Mouse (Mus musculus) neural tube, embryonic 12.5 days (tissue): ENCODE results near the gene Map3k5. TPM values are rescaled to one million over a fixed set of nuclear protein-coding genes. Genes with fewer than 3 reads are reported as not detected.

Source experiments
- ATAC-seq: fragments of 200-750 bp; cut with Nextera tagmentation; 2 replicates; pipeline ENCODE4 v1.8.0; 2017; ENCODE audit warnings: low read depth, mild to moderate bottlenecking, moderate TSS enrichment, moderate library complexity; ENCODE audit not compliant: low FRiP score
- H3K27ac ChIP-seq: fragments of 300-500 bp; sonication (generic); 2 replicates; pipeline ENCODE4 v1.5.1; 2016
- H3K27me3 ChIP-seq: fragments of 300-500 bp; sonication (generic); replicated peaks from 2 replicates; pipeline ENCODE4 v1.6.1; 2016; ENCODE audit warnings: mild to moderate bottlenecking
- H3K36me3 ChIP-seq: fragments of 300-500 bp; sonication (generic); 2 replicates; pipeline ENCODE4 v1.6.1; 2016; ENCODE audit warnings: mild to moderate bottlenecking
- H3K4me1 ChIP-seq: fragments of 300-500 bp; sonication (generic); 2 replicates; pipeline ENCODE4 v1.6.1; 2016
- H3K4me2 ChIP-seq: fragments of 300-500 bp; sonication (generic); replicated peaks from 2 replicates; pipeline ENCODE4 v1.6.1; 2016; ENCODE audit warnings: mild to moderate bottlenecking
- H3K4me3 ChIP-seq: fragments of 300-500 bp; sonication (generic); 2 replicates; pipeline ENCODE4 v1.5.1; 2016
- H3K9ac ChIP-seq: fragments of 300-500 bp; sonication (generic); 2 replicates; pipeline ENCODE4 v1.6.1; 2016; ENCODE audit warnings: mild to moderate bottlenecking
- H3K9me3 ChIP-seq: fragments of 300-500 bp; sonication (generic); 2 replicates; pipeline ENCODE4 v1.6.1; 2016; ENCODE audit warnings: mild to moderate bottlenecking
- WGBS: fragments of 180-500 bp; shearing (Covaris S2); methylation state at CpG from one replicate; pipeline ENCODE4 v1.1.7; 2016; 5-methylcytosine and 5-hydroxymethylcytosine counted together
- polyA plus RNA-seq: library from polyadenylated mRNA; unstranded; fragments of >200 nt; fragmentation: Nextera tagmentation; extraction: Ambion mirVana; gene quantifications from 2 replicates; pipeline ENCODE4 v1.2.1, GENCODE M21; 2016

The Map3k5 gene
- polyA plus RNA-seq, 1 experiment from 2014 or later = 1.1 TPM

DNA sequence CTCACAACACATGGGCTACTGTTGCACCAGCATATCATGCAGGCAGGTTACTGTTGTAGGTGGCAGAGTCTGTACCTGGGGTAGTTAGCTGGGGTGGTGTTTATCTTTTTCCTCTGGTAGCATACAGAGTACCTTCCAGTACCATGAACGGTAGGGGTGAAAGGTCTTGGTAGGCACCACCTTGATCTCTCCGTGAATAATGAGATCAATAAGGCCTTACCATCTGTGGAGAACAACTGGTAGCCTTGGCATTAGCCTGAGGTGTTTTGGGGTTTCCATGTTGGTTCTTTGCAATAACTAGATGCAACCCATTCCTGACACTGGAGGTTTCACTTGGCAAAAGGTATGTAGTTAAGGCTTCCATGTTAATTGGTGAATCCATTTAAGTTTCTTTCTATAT lies 109.8 kb downstream of the Map3k5 start:
- Histone ChIP-seq H3K36me3 (no peaks in the 10 kb centered on the region), H3K27me3 (no peaks in the 10 kb centered on the region), H3K27ac (no peak overlapping the region), H3K4me3 (no peak overlapping the region), H3K4me2 (no peak overlapping the region), H3K9ac (no peak overlapping the region), H3K9me3 (no peaks in the 10 kb centered on the region), H3K4me1 (no peaks in the 10 kb centered on the region)
- ATAC-seq = no peak
- WGBS = 94% methylated on average over 2 of the region's 2 CpGs

DNA sequence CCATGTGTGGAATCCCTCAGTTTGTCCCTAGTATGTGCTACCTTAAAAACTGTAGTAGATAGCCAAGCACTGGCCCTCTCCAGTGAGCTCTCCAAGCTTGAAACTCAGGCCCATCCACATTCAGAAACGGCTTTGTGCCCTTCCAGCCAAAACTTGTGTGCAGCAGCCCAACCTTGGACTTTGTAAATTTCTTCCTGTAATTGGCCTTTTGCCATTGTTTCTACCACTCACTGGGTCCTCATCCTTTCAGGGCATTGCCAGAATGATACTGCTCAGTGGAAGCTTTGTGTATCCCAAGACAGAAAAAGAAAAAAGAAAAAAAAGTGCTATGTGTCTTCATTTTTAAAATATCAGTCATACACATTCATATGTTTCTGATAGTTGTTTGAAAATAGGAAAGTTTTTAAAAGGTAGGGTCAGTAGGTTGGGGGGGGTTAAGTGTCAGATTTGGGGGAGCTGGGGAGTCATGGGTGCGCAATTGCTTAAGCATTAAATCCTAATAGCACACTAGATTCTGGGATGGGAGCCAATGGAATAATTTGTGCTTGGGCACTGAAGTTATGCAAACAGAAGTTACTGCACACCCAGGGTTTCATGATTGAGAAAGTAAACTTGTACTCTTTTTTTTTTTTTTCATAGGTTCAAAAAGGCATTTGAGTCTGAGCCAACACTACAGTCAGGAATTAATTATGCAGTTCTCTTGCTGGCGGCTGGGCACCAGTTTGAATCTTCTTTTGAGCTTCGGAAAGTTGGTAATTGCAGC lies 111.6 kb downstream of the Map3k5 start:
- no peak for ATAC-seq
- Histone ChIP-seq H3K36me3 (no peaks in the 10 kb centered on the region), H3K4me3 (no peak overlapping the region), H3K27ac (no peak overlapping the region), H3K27me3 (no peaks in the 10 kb centered on the region), H3K9me3 (no peaks in the 10 kb centered on the region), H3K4me1 (no peaks in the 10 kb centered on the region), H3K9ac (no peak overlapping the region), H3K4me2 (no peak overlapping the region)
- WGBS = 80% methylated on average over 4 of the region's 4 CpGs

DNA sequence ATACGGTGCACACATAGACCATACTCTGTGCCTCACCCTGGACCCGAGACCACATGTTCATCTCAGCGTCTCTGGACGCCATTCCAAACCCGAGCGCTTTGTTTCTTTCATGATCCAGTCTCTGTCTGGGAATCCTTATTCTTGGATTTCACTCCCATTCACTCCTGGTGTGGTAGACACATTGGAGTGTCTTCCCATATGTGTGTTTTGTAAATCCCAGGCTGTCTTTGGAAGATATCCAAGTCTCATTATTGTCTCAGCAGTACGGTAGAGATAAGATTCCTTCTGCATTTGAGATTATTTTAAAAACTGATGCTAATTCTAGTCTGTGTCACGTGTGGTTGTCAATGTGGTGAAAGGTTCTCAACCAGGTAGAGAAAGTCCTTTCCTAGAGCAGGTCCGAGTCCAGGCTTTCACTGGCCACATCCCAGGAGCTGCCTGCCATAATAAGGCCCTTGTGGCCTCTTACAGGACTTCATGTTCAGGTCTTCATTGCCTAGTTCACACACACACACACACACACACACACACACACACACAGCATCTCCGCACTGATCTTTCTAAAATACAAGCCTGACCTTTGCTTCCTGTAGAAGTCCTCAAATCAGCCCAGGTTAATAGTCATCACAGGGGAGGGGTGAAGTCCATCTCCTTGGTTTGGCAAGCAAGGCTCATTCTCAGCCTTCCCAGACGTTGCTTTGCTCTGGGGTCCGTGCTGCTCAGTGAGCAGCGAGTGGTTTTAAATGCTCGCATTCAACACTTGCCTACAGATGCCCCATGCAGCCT lies 122.8 kb downstream of the Map3k5 start:
- 93% methylated on average over 14 of the region's 14 CpGs for WGBS
- Histone ChIP-seq H3K4me2 (no peak overlapping the region), H3K9me3 (no peaks in the 10 kb centered on the region), H3K36me3 (no peaks in the 10 kb centered on the region), H3K27me3 (no peaks in the 10 kb centered on the region), H3K4me3 (no peak overlapping the region), H3K9ac (no peak overlapping the region), H3K27ac (no peak overlapping the region), H3K4me1 (no peaks in the 10 kb centered on the region)
- no peak for ATAC-seq

GRCm38 (mm10) chr10:20058031-20058430 lies 123.8 kb downstream of the Map3k5 start:
- no peak overlapping the region for H3K9ac ChIP-seq
- no peak overlapping the region for H3K4me3 ChIP-seq
- 93% methylated on average over 10 of the region's 10 CpGs for WGBS
- no peak overlapping the region for H3K4me2 ChIP-seq
- H3K4me1 ChIP-seq = no peaks in the 10 kb centered on the region
- ATAC-seq = no peak
- no peaks in the 10 kb centered on the region for H3K27me3 ChIP-seq
- H3K36me3 ChIP-seq = no peaks in the 10 kb centered on the region
- no peak overlapping the region for H3K27ac ChIP-seq
- no peaks in the 10 kb centered on the region for H3K9me3 ChIP-seq

- WGBS = 82% methylated on average over 10 of the region's 10 CpGs
- no peaks in the 10 kb centered on the region for H3K9me3 ChIP-seq
- ATAC-seq = no peak
- H3K4me2 ChIP-seq = no peak overlapping the region
- H3K27me3 ChIP-seq = no peaks in the 10 kb centered on the region
- no peak overlapping the region for H3K9ac ChIP-seq
- no peaks in the 10 kb centered on the region for H3K4me1 ChIP-seq
- no peaks in the 10 kb centered on the region for H3K36me3 ChIP-seq
- H3K4me3 ChIP-seq = no peak overlapping the region
- H3K27ac ChIP-seq = no peak overlapping the region
Measured at GRCm38 (mm10) chr10:20058841-20059240, 124.6 kb downstream of the Map3k5 start.

GRCm38 (mm10) chr10:20060320-20060970 lies 126.2 kb downstream of the Map3k5 start:
- H3K36me3 ChIP-seq = no peaks in the 10 kb centered on the region
- no peak overlapping the region for H3K9ac ChIP-seq
- H3K27me3 ChIP-seq = no peaks in the 10 kb centered on the region
- H3K4me1 ChIP-seq = no peaks in the 10 kb centered on the region
- WGBS = 78% methylated on average over 15 of the region's 15 CpGs
- no peak overlapping the region for H3K27ac ChIP-seq
- H3K4me3 ChIP-seq = no peak overlapping the region
- no peak for ATAC-seq
- no peak overlapping the region for H3K4me2 ChIP-seq
- no peaks in the 10 kb centered on the region for H3K9me3 ChIP-seq

GRCm38 (mm10) chr10:20064556-20065207 lies 130.4 kb downstream of the Map3k5 start:
- ATAC-seq = no peak
- H3K9me3 ChIP-seq = no peaks in the 10 kb centered on the region

GRCm38 (mm10) chr10:20066069-20066665 lies 131.9 kb downstream of the Map3k5 start:
- no peak for ATAC-seq
- no peak overlapping the region for H3K9ac ChIP-seq
- H3K4me3 ChIP-seq = no peak overlapping the region
- H3K27ac ChIP-seq = no peak overlapping the region
- no peaks in the 10 kb centered on the region for H3K9me3 ChIP-seq
- H3K4me2 ChIP-seq = no peak overlapping the region
- no peaks in the 10 kb centered on the region for H3K27me3 ChIP-seq
- H3K4me1 ChIP-seq = no peaks in the 10 kb centered on the region
- H3K36me3 ChIP-seq = no peaks in the 10 kb centered on the region
- WGBS = 93% methylated on average over 1 of the region's 1 CpGs

More at GRCm38 (mm10) chr10:20064556-20065207, 130.4 kb downstream of the Map3k5 start:
- Histone ChIP-seq H3K27ac (no peak overlapping the region), H3K4me1 (no peaks in the 10 kb centered on the region), H3K9ac (no peak overlapping the region), H3K4me3 (no peak overlapping the region), H3K27me3 (no peaks in the 10 kb centered on the region), H3K4me2 (no peak overlapping the region), H3K36me3 (no peaks in the 10 kb centered on the region)
- 87% methylated on average over 9 of the region's 9 CpGs for WGBS

DNA sequence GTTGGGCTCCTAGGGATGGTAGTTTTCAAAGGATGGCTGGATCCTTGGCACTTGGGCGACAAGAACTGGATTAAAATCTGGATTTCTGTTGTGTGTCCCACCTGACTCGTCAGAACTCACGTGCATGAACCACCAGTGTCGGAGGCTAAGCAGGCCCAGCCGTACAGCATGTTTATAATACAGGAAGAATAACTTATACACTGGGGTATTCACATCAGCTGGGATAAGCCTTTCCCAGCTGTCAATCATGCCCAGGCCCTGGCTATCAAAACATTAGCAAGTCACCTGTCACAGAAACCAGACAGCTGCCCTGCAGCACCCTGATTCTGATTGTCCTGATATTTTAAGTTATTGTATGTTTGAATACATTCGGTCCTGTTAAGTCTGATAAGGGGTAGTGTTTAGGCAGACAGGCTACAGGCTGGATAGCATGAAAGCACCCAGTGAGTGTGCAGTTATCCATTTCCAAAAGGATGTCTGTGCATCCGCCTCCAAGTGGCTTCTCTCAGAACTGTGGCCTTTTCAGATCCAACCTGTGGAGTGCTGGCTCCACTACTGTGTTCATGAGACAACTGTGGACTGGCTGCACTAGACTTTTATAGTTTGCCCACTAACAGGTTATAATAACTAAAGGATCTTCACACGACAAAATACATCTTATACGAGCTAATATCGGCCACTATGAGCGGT lies 135.6 kb downstream of the Map3k5 start:
- Histone ChIP-seq H3K27ac (no peak overlapping the region), H3K36me3 (no peaks in the 10 kb centered on the region), H3K4me2 (no peak overlapping the region), H3K9me3 (no peaks in the 10 kb centered on the region), H3K9ac (no peak overlapping the region), H3K4me3 (no peak overlapping the region), H3K27me3 (no peaks in the 10 kb centered on the region), H3K4me1 (no peaks in the 10 kb centered on the region)
- WGBS = 93% methylated on average over 11 of the region's 11 CpGs
- ATAC-seq = no peak

DNA sequence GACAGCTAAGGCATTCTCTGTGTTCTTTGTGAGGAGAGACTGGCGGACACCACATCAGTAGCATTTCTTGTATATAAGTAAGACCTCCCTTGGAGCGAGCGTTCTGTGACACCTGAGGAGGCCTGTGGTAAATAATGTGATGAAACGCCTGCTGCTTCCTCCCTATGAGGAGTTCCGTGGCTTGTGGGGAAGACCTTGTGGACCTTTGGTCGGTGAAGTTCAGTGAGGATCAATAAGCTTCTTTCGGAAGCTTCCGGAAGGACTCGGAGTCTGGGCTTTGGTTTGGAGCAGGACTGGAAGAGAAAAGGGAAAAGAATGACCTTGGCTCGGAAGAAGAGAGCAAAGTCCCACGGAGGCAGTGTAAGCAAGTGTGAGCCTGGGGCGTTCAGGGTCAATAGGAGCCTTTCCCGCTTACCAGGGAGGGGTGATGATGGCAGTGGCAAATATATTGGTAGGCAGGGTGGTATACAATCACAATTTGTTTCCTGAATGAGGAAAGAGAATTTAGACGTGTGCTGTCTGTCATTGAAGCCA lies 136.4 kb downstream of the Map3k5 start:
- no peaks in the 10 kb centered on the region for H3K4me1 ChIP-seq
- no peak overlapping the region for H3K9ac ChIP-seq
- H3K9me3 ChIP-seq = no peaks in the 10 kb centered on the region
- H3K4me2 ChIP-seq = no peak overlapping the region
- ATAC-seq = no peak
- no peak overlapping the region for H3K27ac ChIP-seq
- H3K27me3 ChIP-seq = no peaks in the 10 kb centered on the region
- 86% methylated on average over 14 of the region's 14 CpGs for WGBS
- H3K36me3 ChIP-seq = no peaks in the 10 kb centered on the region
- H3K4me3 ChIP-seq = no peak overlapping the region

GRCm38 (mm10) chr10:20071716-20072115 lies 137.4 kb downstream of the Map3k5 start:
- WGBS = 95% methylated on average over 6 of the region's 6 CpGs
- ATAC-seq = no peak
- Histone ChIP-seq H3K4me1 (no peaks in the 10 kb centered on the region), H3K27me3 (no peaks in the 10 kb centered on the region), H3K4me3 (no peak overlapping the region), H3K9me3 (no peaks in the 10 kb centered on the region), H3K9ac (no peak overlapping the region), H3K4me2 (no peak overlapping the region), H3K27ac (no peak overlapping the region), H3K36me3 (no peaks in the 10 kb centered on the region)
